Mouse (Mus musculus) liver (tissue): ENCODE results near the gene Ccr7.

Experiments
- DNase-seq: peaks from one replicate; pipeline ENCODE4 v3.0.0-alpha.2; 2020; ENCODE audit warnings: mixed read lengths

Gene Ccr7

GRCm38 (mm10) chr11:99153767-99154753 is 817 bp downstream of the Ccr7 start:
- no peak for DNase-seq

GRCm38 (mm10) chr11:99152323-99153144 is 2.3 kb downstream of the Ccr7 start:
- no peak for DNase-seq

GRCm38 (mm10) chr11:99151333-99151930 is 3.4 kb downstream of the Ccr7 start:
- no peak for DNase-seq

DNA sequence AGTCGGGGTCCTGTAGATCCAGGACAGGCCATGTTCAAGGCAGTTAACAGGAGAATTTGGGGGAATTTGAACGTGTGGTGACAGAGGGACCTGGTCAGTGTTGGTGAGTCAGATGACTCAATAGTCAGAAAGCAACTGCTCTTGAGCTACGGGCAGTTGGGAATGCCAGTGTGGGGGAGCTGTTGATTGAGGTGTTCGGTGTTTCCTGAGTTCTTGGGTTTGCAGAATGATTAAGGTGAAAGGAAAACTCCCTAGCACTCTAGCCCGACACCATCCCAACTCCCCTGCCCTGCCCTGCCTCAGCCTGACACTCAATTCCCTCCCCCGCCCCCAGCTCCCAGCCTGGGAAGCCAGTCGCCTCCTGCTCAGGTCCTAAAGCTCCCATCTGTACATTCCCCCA is 4.0 kb downstream of the Ccr7 start:
- no peak for DNase-seq

GRCm38 (mm10) chr11:99149898-99150757 is 4.7 kb downstream of the Ccr7 start:
- peak; percentile 77 for DNase-seq

DNA sequence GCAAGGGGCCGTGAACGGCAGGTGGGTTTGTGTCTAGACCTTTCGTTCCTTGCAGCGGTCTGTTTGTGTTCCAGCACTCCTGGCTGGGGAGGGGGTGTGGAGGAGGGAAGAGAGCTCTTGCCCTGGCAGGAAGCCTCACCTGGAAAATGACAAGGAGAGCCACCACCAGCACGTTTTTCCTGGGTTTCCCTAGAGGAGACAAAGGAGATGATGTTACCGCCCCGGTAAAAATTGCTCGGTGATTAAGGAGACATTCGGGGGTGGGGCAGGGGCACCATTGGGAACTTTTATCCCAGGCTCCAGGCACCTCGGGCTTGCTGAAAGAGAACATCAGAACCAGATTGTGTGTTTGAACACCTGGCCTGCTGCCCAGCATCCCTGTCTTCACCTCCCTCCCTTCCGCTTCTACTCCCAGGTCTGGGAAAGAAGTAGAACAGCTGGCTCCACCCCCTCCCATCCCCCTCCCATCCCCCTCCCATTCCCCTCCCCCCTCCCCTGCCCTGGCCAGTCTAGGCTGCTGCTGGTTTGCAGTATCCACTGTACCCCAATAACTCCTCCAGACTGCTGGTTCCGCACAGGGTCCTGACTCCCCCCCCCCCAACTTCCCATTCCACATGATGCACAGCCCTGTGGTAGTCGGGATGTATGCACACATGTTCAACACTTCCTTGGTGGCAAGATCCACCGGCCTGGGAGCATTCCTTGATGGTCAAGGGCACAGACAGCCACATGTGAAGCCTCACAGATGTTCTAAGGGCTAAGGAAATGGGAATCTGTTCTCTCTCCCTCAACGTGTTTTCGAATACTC is 5.8 kb downstream of the Ccr7 start:
- peak; percentile 43 for DNase-seq

GRCm38 (mm10) chr11:99148400-99148799 is 6.5 kb downstream of the Ccr7 start:
- no peak for DNase-seq

- peak; percentile 56 for DNase-seq
Measured at GRCm38 (mm10) chr11:99147920-99148289, 7.0 kb downstream of the Ccr7 start.

DNA sequence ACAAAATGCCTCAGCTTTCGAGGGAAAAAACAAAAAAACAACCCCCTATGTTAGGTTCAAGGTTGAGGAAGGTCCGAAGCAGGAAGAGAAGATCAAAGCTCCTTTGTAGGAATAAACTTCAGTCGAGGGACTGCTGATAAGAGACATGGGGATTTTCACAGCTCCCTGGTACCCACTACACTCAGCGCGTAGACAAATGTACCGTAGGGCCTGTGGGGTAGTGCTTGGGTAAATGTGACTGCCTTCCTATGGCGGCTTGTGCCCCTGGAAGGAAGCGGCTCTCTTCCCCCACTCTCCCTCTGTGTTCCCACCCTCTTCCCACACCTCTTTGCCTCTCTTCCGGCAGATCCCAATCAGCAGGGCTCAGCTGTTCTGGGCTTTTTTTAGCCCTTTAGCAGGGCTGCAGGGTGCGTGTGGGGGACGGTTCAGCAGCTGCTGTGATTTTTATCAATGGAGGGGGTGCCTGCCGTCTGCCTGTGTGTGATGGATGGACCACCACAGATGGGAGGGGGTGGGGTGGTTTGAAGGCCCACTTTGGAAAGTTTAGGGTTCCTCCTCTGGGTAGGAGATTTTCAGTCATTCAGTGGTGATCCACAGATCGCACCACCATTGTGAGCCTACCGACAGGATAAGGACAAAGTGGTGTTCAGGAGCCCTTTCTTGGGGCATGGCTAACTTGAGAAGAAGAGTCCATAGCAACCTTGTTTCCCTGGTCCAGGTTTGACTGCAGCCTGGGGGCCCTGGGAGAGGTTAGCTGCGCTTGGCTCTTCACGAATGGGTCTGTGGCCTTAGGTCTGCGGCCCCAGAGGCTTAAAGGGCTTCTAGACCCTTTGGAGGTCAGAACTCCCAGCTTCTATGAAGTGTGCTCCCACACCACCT is 7.6 kb downstream of the Ccr7 start:
- no peak for DNase-seq

DNA sequence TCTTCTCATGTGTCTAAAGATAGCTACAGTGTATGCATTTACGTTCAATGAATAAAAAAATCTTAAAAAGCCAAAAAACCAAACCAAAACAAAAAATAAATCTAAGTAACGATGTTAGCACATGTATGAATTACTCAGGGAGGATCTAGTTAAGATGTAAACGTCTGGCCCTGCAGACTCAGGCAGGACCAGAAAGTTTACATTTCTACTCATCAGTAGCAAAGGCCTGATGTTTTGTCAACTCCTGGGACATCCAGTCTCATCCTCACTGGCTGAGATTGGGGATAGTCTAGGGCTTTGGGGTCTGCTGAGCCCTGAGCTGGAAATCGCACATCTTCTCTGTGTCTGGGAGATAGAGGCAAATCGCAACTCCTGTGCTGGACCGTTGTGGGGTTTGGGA is 8.3 kb downstream of the Ccr7 start:
- DNase-seq = no peak

- DNase-seq = no peak
Measured at GRCm38 (mm10) chr11:99145765-99146164, 9.1 kb downstream of the Ccr7 start.

- no peak for DNase-seq
Measured at GRCm38 (mm10) chr11:99144940-99145339, 9.9 kb downstream of the Ccr7 start.

- no peak for DNase-seq
Measured at GRCm38 (mm10) chr11:99144456-99144855, 10.4 kb downstream of the Ccr7 start.

GRCm38 (mm10) chr11:99143123-99144082 is 11.5 kb downstream of the Ccr7 start:
- DNase-seq = no peak

DNA sequence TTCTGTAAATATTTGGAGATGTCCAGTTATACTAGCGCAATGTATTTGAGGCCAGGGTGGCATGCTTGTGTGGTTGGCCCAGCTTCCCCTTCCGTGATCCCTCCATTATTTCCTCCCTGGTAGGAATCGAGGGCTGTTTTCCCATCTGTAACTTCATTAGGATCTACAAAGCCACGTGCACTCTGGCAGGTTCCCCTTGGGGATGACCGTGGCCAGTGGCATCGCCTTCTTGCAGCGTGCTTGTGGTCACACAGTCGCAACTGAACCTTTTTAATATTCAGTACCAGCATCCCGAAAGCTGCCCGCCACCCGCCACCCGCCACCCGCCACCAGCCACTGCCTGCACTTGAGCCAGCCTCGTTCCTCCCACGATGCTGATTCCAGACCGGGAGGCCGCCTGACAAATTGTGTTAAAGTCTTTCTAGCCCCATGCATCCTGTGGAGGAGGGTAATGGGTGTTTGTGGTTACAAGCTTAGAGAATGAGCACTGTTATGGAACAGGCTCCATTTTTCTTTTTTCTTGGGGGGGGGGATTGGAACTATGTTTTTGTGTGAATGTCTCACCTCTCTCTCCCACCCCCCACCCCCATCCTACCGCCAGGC is 12.3 kb downstream of the Ccr7 start:
- no peak for DNase-seq

- no peak for DNase-seq
Measured at GRCm38 (mm10) chr11:99142046-99142445, 12.8 kb downstream of the Ccr7 start.

DNA sequence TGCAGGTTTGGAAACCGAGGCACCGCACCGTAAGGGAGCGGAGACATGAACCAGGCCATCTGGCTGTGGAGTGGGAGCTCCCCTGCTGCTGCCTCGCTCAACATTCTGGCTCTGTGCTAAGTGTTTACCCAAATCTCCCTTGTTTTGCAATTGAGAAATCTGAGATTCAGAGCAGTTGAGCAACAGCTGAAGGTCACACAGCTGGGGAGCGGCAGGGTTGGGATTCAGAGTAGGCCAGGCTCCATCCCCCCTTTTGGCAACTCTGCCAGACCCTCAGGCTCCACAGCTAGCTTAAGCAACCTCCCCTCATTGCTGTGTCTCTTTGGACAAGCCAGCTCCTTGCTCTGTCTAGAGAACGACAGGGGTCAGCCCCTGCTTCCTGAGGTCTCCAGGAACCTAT is 13.3 kb downstream of the Ccr7 start:
- DNase-seq = no peak

- no peak for DNase-seq
Measured at GRCm38 (mm10) chr11:99138976-99139375, 15.9 kb downstream of the Ccr7 start.

GRCm38 (mm10) chr11:99137385-99137784 is 17.5 kb downstream of the Ccr7 start:
- DNase-seq = no peak
